Mouse (Mus musculus) midbrain, postnatal 0 days (tissue): ENCODE data around the gene Rtbdn. TPM values are rescaled to one million over a fixed set of nuclear protein-coding genes. Genes with fewer than 3 reads are reported as not detected.
A peak's percentile ranks its signal among the peaks of the same experiment; 100 is the strongest.

Source experiments
- ATAC-seq: fragments of 200-750 bp; cut with Nextera tagmentation; 2 replicates; pipeline ENCODE4 v1.8.0; 2017; ENCODE audit warnings: moderate number of reproducible peaks, mild to moderate bottlenecking, moderate TSS enrichment, moderate library complexity; ENCODE audit not compliant: low FRiP score
- DNase-seq: peaks from one replicate; pipeline ENCODE4 v3.0.0-alpha.2; 2015; ENCODE audit warnings: low spot score
- H3K27ac ChIP-seq: fragments of 300-500 bp; sonication (generic); 2 replicates; pipeline ENCODE4 v1.5.1; 2014; ENCODE audit warnings: low read depth, mild to moderate bottlenecking, low read length, mixed read lengths
- H3K27me3 ChIP-seq: fragments of 300-500 bp; sonication (generic); 2 replicates; pipeline ENCODE4 v1.6.1; 2014; ENCODE audit warnings: low read length, control low read depth, mixed read lengths; ENCODE audit not compliant: insufficient read depth
- H3K36me3 ChIP-seq: fragments of 300-500 bp; sonication (generic); 2 replicates; pipeline ENCODE4 v1.6.1; 2014; ENCODE audit warnings: low read length, control low read depth, mixed read lengths; ENCODE audit not compliant: insufficient read depth
- H3K4me1 ChIP-seq: fragments of 300-500 bp; sonication (generic); 2 replicates; pipeline ENCODE4 v1.6.1; 2014; ENCODE audit warnings: mild to moderate bottlenecking, control low read depth, antibody characterized with exemption, low read length, mixed read lengths; ENCODE audit not compliant: insufficient read depth
- H3K4me2 ChIP-seq: fragments of 300-500 bp; sonication (generic); 2 replicates; pipeline ENCODE4 v1.6.1; 2014; ENCODE audit warnings: low read depth, mild to moderate bottlenecking, low read length, mixed read lengths; ENCODE audit not compliant: poor library complexity, severe bottlenecking
- H3K4me3 ChIP-seq: fragments of 300-500 bp; sonication (generic); 2 replicates; pipeline ENCODE4 v1.5.1; 2014; ENCODE audit warnings: low read depth, mild to moderate bottlenecking, low read length, moderate library complexity
- H3K9ac ChIP-seq: fragments of 300-500 bp; sonication (generic); replicated peaks from 2 replicates; pipeline ENCODE4 v1.6.1; 2014; ENCODE audit warnings: mild to moderate bottlenecking, low read length, moderate library complexity, mixed read lengths; ENCODE audit not compliant: poor library complexity, severe bottlenecking
- H3K9me3 ChIP-seq: fragments of 300-500 bp; sonication (generic); 2 replicates; pipeline ENCODE4 v1.6.1; 2016; ENCODE audit warnings: low read length, control low read depth
- CTCF ChIP-seq: IDR thresholded peaks from 2 replicates; pipeline ENCODE4 v1.5.1; 2016; ENCODE audit warnings: antibody characterized with exemption, mild to moderate bottlenecking
- WGBS: fragments of 180-500 bp; shearing (Covaris S2); extraction: QIAGEN DNeasy Blood & Tissue Kit; methylation state at CpG from one replicate; pipeline ENCODE4 v1.1.7; 2014; 5-methylcytosine and 5-hydroxymethylcytosine counted together
- polyA plus RNA-seq: library from polyadenylated mRNA; unstranded; fragments of >200 nt; fragmentation: Nextera tagmentation; extraction: Ambion mirVana; gene quantifications from 2 replicates; pipeline ENCODE4 v1.2.1, GENCODE M21; 2015
- total RNA-seq: library from RNA; depleted of rRNA; stranded (reverse); fragments of >200 nt; gene quantifications from 2 replicates; pipeline ENCODE4 v1.2.3, GENCODE M21; 2014

The Rtbdn gene
- total and polyA plus RNA-seq, 2 experiments from 2014 or later: 4.5 to 5.3 TPM

DNA sequence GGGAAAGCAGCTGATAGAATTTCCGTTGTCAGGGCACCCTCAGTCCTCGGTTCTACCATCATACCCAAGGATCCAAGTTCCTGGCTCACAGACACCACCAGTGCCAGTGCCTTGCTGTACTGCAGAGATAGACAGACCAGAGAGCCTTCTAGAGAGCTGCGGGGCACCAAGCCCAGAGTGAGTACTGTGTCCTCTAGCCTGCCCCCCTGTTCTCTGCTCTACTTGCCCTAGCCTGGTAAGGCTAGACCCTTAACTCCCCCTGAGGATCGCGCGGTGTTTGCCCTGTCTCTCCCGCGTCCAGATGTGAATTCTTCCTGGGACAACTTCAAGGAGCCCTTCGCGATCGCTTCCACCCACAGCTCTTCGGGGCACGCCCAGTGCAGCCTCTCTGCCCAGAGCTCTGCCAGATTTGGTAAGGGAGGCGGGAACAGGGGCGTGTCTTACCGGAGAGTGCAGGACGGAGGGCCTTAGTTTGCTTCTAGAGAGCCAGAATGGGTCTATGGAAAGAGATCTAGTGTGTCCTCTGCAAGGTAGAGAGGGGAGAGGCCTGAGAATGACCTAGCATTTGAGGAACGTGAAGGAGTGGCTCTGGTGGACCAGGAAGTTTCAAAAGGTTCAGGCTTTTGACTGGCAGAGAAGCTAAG is 5.9 kb downstream of the Rtbdn start:
- no peak for TF ChIP-seq CTCF
- no peaks in the 10 kb centered on the region for H3K4me1 ChIP-seq
- DNase-seq: no peak
- no peak overlapping the region for H3K27ac ChIP-seq
- 0 out of 2 replicates have a peak, but pooled peaks cover 2% of the 10 kb centered on the region for H3K36me3 ChIP-seq
- H3K4me3 ChIP-seq: no peak overlapping the region
- H3K4me2 ChIP-seq: no peak overlapping the region
- 12% methylated on average over 18 of the region's 18 CpGs for WGBS
- ATAC-seq: no peak
- no peaks in the 10 kb centered on the region for H3K9me3 ChIP-seq
- H3K9ac ChIP-seq: no peak overlapping the region
- H3K27me3 ChIP-seq: peaks cover 11% of the 10 kb centered on the region

DNA sequence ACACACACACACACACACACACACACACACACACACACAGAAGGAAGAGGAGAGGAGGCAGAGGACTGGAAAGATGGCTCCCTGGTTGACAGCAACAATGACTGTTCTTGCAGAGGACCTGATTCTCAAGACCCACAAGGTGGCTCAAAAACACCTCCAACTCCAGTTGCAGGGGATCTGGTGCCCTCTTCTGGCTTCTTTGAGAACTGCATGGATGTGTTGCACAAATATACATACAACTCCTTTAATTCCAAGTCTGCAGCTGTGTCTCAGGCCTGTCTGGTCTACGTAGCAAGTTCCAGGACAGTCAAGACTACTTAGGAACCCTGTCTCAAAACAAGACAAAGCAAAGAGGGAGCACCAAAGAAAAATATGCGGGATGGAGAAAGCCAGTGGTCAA is 10.0 kb downstream of the Rtbdn start:
- Histone ChIP-seq H3K9me3 (no peaks in the 10 kb centered on the region), H3K27ac (no peak overlapping the region), H3K27me3 (no peaks in the 10 kb centered on the region; the same call in 1 of the 2 replicates), H3K36me3 (peaks cover 6% of the 10 kb centered on the region; the same call in 1 of the 2 replicates), H3K4me1 (no peaks in the 10 kb centered on the region), H3K9ac (no peak overlapping the region), H3K4me2 (no peak overlapping the region), H3K4me3 (no peak overlapping the region)
- peak; percentile 93 for TF ChIP-seq CTCF
- DNase-seq: peak; percentile 82
- ATAC-seq: no peak
- 43% methylated on average over 2 of the region's 2 CpGs for WGBS

DNA sequence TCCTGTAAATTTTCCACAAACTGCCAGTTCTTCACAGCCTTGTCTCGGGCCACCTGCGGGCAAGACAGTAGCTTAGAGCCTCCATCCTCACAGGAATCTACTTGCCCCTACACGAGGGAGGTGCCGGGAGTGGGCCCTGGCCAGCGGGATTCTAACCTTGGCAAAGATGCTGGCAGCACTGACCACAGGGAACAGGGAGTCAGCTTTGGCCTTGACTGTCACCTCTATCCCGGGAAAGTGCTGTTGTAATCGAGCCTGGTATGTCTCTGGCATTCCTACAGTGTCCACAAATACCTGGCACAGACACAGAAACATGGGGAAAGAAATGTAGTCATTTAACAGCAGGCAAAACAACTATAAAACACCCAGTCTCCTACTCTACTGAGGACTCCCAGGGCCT is 13.0 kb downstream of the Rtbdn start:
- WGBS: 91% methylated on average over 7 of the region's 7 CpGs
- Histone ChIP-seq H3K4me2 (no peak overlapping the region), H3K9me3 (no peaks in the 10 kb centered on the region), H3K4me3 (no peak overlapping the region), H3K27me3 (no peaks in the 10 kb centered on the region), H3K4me1 (no peaks in the 10 kb centered on the region), H3K36me3 (peaks cover 6% of the 10 kb centered on the region; the same call in 1 of the 2 replicates), H3K9ac (no peak overlapping the region), H3K27ac (no peak overlapping the region)
- no peak for DNase-seq
- no peak for ATAC-seq
- TF ChIP-seq CTCF: no peak

GRCm38 (mm10) chr8:84963952-84964351 is 17.2 kb downstream of the Rtbdn start:
- H3K4me3 ChIP-seq: no peak overlapping the region
- H3K36me3 ChIP-seq: no peaks in the 10 kb centered on the region; the same call in 1 of the 2 replicates
- no peak for ATAC-seq
- H3K4me1 ChIP-seq: peaks cover 6% of the 10 kb centered on the region; the same call in 1 of the 2 replicates
- H3K27me3 ChIP-seq: no peaks in the 10 kb centered on the region
- no peak overlapping the region for H3K4me2 ChIP-seq
- no peaks in the 10 kb centered on the region for H3K9me3 ChIP-seq
- 87% methylated on average over 4 of the region's 4 CpGs for WGBS
- no peak overlapping the region for H3K27ac ChIP-seq
- H3K9ac ChIP-seq: no peak overlapping the region
- DNase-seq: no peak
- TF ChIP-seq CTCF: peak; percentile 39

DNA sequence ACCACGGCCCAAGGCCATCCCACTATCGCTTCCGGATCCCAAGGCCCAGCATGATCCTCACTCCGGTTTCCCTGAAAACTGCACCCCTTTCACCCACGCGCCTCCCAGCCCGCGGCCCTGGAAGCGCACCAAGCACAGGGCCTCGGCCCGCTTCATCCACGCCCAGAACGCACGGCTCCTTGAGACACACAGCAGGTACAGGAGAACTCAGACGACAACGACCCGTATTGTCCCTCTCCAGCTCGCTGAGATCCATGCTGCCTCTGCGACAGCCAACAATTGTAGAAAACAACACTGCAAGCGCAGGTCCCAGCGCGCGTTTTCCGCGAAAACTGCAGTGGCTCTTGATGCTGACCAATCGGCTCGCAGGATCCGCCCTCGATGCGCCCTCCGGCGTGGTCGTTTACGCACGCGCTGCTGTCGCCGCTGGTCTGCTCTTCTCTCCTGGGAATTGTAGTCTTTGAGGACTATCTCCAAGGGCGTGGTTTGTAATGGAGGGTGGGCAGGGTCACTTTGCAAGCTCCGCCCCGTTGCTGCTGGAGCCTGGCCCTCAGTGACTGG is 19.0 kb downstream of the Rtbdn start:
- Histone ChIP-seq H3K36me3 (peaks cover under 1% of the 10 kb centered on the region), H3K27me3 (no peaks in the 10 kb centered on the region), H3K4me1 (peaks cover 10% of the 10 kb centered on the region; the same call in 1 of the 2 replicates), H3K4me3 (peak overlapping the region; percentile 59), H3K27ac (no peak overlapping the region; the same call in 1 of the 2 replicates), H3K9ac (peak overlapping the region; percentile 62), H3K4me2 (peak overlapping the region; percentile 91), H3K9me3 (no peaks in the 10 kb centered on the region)
- ATAC-seq (peak; percentile 77), DNase-seq (peak; percentile 98)
- no peak for TF ChIP-seq CTCF
- WGBS: under 1% methylated on average over 41 of the region's 41 CpGs

DNA sequence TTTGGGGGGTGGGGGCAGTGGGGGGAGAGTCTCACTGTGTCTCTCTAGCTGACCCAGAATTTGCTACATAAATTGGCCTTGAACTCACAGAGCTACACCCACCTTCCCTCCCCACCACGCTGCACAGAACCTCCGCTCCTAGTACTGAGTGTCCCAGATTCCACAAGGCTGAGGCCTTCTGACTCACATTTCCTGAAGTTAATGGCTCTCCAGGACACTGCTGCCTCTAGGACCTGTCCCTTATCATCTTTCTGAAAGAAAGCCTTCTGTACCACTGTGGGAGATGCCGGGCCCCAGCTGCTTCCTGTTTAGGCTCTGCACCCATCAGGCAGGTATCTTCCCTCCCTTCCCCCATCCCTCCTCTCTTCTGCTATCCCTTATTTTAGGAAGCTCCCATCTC is 19.8 kb downstream of the Rtbdn start:
- H3K4me1 ChIP-seq: peaks cover 13% of the 10 kb centered on the region; the same call in 1 of the 2 replicates
- ATAC-seq (no peak), DNase-seq (no peak)
- TF ChIP-seq CTCF: no peak
- no peak overlapping the region for H3K27ac ChIP-seq
- H3K4me3 ChIP-seq: peak overlapping the region; percentile 59; the same call in 1 of the 2 replicates
- no peak overlapping the region for H3K9ac ChIP-seq
- H3K36me3 ChIP-seq: peaks cover 7% of the 10 kb centered on the region
- peak overlapping the region; percentile 91 for H3K4me2 ChIP-seq
- WGBS: 65% methylated on average over 3 of the region's 3 CpGs
- no peaks in the 10 kb centered on the region for H3K27me3 ChIP-seq
- no peaks in the 10 kb centered on the region for H3K9me3 ChIP-seq
